ENCODE assay signal across 28 mouse cellular contexts in genomic region chr4:91365276-91365675, GRCm38 (mm10). TPM values are rescaled to one million over a fixed set of nuclear protein-coding genes. Genes with fewer than 3 reads are reported as not detected.
DNase-seq lines count a peak whose midpoint lies in the region; ATAC-seq lines count a peak whose summit lies in the region.
"Had no signal": no experiment of that assay in that cellular context is flagged by ENCODE, and none has a peak within 500 bp of the region (broad histone marks: within the 10 kb centered on the region; RNA-seq: fewer than 3 reads in every experiment).

No protein-coding gene starts in this region.

- no peak overlapping the region for H3K27ac ChIP-seq in hindbrain, embryonic 13.5 days
- H3K27ac ChIP-seq in hindbrain, embryonic 16.5 days (ENCODE audit: low read depth, low read length) = no peak overlapping the region
- no peak overlapping the region for H3K27ac ChIP-seq in midbrain, embryonic 13.5 days
- no peak overlapping the region for H3K27ac ChIP-seq in midbrain, embryonic 10.5 days (replicated peaks)
- H3K27ac ChIP-seq: embryonic facial prominence, embryonic 12.5 days; embryonic facial prominence, embryonic 15.5 days; hindbrain, embryonic 14.5 days; intestine, embryonic 15.5 days had no signal

- H3K36me3 ChIP-seq in hindbrain, embryonic 13.5 days = peaks cover 15% of the 10 kb centered on the region
- no peaks in the 10 kb centered on the region for H3K36me3 ChIP-seq in hindbrain, embryonic 16.5 days (ENCODE audit: control insufficient read depth, insufficient read depth, low read length)
- H3K36me3 ChIP-seq in midbrain, embryonic 13.5 days = peaks cover 16% of the 10 kb centered on the region
- peaks cover 18% of the 10 kb centered on the region for H3K36me3 ChIP-seq in midbrain, embryonic 10.5 days
- H3K36me3 ChIP-seq: embryonic facial prominence, embryonic 12.5 days; embryonic facial prominence, embryonic 15.5 days; intestine, embryonic 15.5 days had no signal

- no peak overlapping the region for H3K9ac ChIP-seq in hindbrain, embryonic 13.5 days
- H3K9ac ChIP-seq in hindbrain, embryonic 16.5 days (ENCODE audit: low read depth, low read length) = no peak overlapping the region
- H3K9ac ChIP-seq in midbrain, embryonic 13.5 days (replicated peaks) = no peak overlapping the region
- H3K9ac ChIP-seq: embryonic facial prominence, embryonic 12.5 days; embryonic facial prominence, embryonic 15.5 days; forebrain, postnatal 0 days; hindbrain, embryonic 14.5 days; intestine, embryonic 15.5 days had no signal

- no peak overlapping the region for H3K4me3 ChIP-seq in hindbrain, embryonic 13.5 days
- H3K4me3 ChIP-seq in hindbrain, embryonic 16.5 days (ENCODE audit: low read length) = no peak overlapping the region
- no peak overlapping the region for H3K4me3 ChIP-seq in midbrain, embryonic 13.5 days (replicated peaks)
- H3K4me3 ChIP-seq in midbrain, embryonic 10.5 days = no peak overlapping the region
- H3K4me3 ChIP-seq: embryonic facial prominence, embryonic 12.5 days; embryonic facial prominence, embryonic 15.5 days; intestine, embryonic 15.5 days had no signal

- ATAC-seq in hindbrain, embryonic 13.5 days (ENCODE audit: low FRiP score) = no peak
- no peak for ATAC-seq in hindbrain, embryonic 16.5 days
- 0 out of 2 replicates have a peak, but pooled peaks have one; percentile 32 for ATAC-seq in midbrain, embryonic 13.5 days
- no peak for ATAC-seq in granulocyte monocyte progenitor cell, adult 5-6 weeks (replicated peaks; ENCODE audit: poor library complexity, severe bottlenecking)
- ATAC-seq: forebrain, embryonic 14.5 days; forebrain, postnatal 0 days; intestine, embryonic 15.5 days had no signal

- no peak for DNase-seq in midbrain, embryonic 10.5 days (ENCODE audit: low spot score)
- peak; percentile 60 for DNase-seq in ES-CJ7 (ENCODE audit: low read depth, low spot score)
- DNase-seq in retina, embryonic 14.5 days (ENCODE audit: low spot score) = peak; percentile 24
- no peak for DNase-seq in lung, postnatal 36 days
- DNase-seq: adrenal gland, adult 2 months; adrenal gland, postnatal 14 days; B cell, adult 2 months; cerebellum, adult 11 months; cerebellum, adult 2 months; cerebellum, adult 9-11 months; cerebellum, postnatal 25 days; forebrain, postnatal 0 days; gastrocnemius, postnatal 10 days; gastrocnemius, postnatal 36 days; heart, adult 11 months had no signal

- H3K4me2 ChIP-seq in hindbrain, embryonic 13.5 days = 0 out of 2 replicates have a peak overlapping the region, but pooled peaks have one; percentile 6
- H3K4me2 ChIP-seq in hindbrain, embryonic 16.5 days (ENCODE audit: low read length) = no peak overlapping the region
- H3K4me2 ChIP-seq in midbrain, embryonic 13.5 days (replicated peaks) = no peak overlapping the region
- H3K4me2 ChIP-seq: embryonic facial prominence, embryonic 12.5 days; embryonic facial prominence, embryonic 15.5 days; heart, embryonic 11.5 days; hindbrain, embryonic 14.5 days; intestine, embryonic 15.5 days had no signal

- no peaks in the 10 kb centered on the region for H3K9me3 ChIP-seq in hindbrain, embryonic 13.5 days
- no peaks in the 10 kb centered on the region for H3K9me3 ChIP-seq in hindbrain, embryonic 16.5 days (ENCODE audit: control insufficient read depth, low read length)
- no peaks in the 10 kb centered on the region for H3K9me3 ChIP-seq in midbrain, embryonic 13.5 days
- no peaks in the 10 kb centered on the region for H3K9me3 ChIP-seq in midbrain, embryonic 10.5 days (replicated peaks)
- H3K9me3 ChIP-seq: embryonic facial prominence, embryonic 12.5 days; embryonic facial prominence, embryonic 15.5 days; intestine, embryonic 15.5 days had no signal

- H3K4me1 ChIP-seq in hindbrain, embryonic 13.5 days (replicated peaks) = peaks cover 48% of the 10 kb centered on the region
- H3K4me1 ChIP-seq in hindbrain, embryonic 16.5 days (ENCODE audit: control insufficient read depth, insufficient read depth, low read depth, low read length) = peaks cover 14% of the 10 kb centered on the region
- peaks cover 57% of the 10 kb centered on the region for H3K4me1 ChIP-seq in midbrain, embryonic 13.5 days (replicated peaks)
- peaks cover 14% of the 10 kb centered on the region; the same call in 1 of the 2 replicates for H3K4me1 ChIP-seq in midbrain, embryonic 10.5 days
- H3K4me1 ChIP-seq: embryonic facial prominence, embryonic 12.5 days; embryonic facial prominence, embryonic 15.5 days; intestine, embryonic 15.5 days had no signal

- WGBS in hindbrain, embryonic 13.5 days = 81% methylated on average over 12 of the region's 12 CpGs
- 74% methylated on average over 12 of the region's 12 CpGs for WGBS in hindbrain, embryonic 16.5 days
- WGBS in midbrain, embryonic 13.5 days = 78% methylated on average over 12 of the region's 12 CpGs
- 82% methylated on average over 12 of the region's 12 CpGs for WGBS in midbrain, embryonic 10.5 days

- no peaks in the 10 kb centered on the region for H3K27me3 ChIP-seq in hindbrain, embryonic 13.5 days
- no peaks in the 10 kb centered on the region for H3K27me3 ChIP-seq in hindbrain, embryonic 16.5 days (replicated peaks; ENCODE audit: control insufficient read depth, insufficient read depth, low read length)
- H3K27me3 ChIP-seq in midbrain, embryonic 13.5 days = no peaks in the 10 kb centered on the region
- H3K27me3 ChIP-seq in midbrain, embryonic 10.5 days (ENCODE audit: low read depth, poor library complexity, severe bottlenecking) = peaks cover 10% of the 10 kb centered on the region
- H3K27me3 ChIP-seq: CH12.LX had no signal

RNA-seq across cellular contexts. Expression of gene Elavl2, which starts 35.3 kb away (rescaled TPM):
- 154 and 159 TPM in 2 replicates for polyA plus RNA-seq in hindbrain, embryonic 13.5 days (2015; fragmentation: Nextera tagmentation; extraction: Ambion mirVana)
- polyA plus RNA-seq in hindbrain, embryonic 16.5 days (2015; fragmentation: Nextera tagmentation; extraction: Ambion mirVana) = 148 and 151 TPM in 2 replicates
- 128 and 135 TPM in 2 replicates for polyA plus RNA-seq in midbrain, embryonic 13.5 days (2015; fragmentation: Nextera tagmentation; extraction: Ambion mirVana)
- 39.7 and 56.0 TPM in 2 replicates for polyA plus RNA-seq in midbrain, embryonic 10.5 days (2016; fragmentation: Nextera tagmentation; extraction: Ambion mirVana)
- not detected in 2 replicates for total RNA-seq in granulocyte monocyte progenitor cell, adult 5-6 weeks (2014; fragmentation: Nextera tagmentation)
- not detected in 2 replicates for total RNA-seq in granulocyte monocyte progenitor cell, adult 5-6 weeks (2017)
- total RNA-seq: CH12.LX; gastrocnemius, adult 18-20 months; hematopoietic stem cell, adult 5-6 weeks had no signal
- polyA plus RNA-seq: adrenal gland, adult 2 months had no signal

Comparison
In these comparisons a context has a peak if more than half of its experiments do, and no peak if none do; other contexts are left out.
1. DNase-seq: peak in ES-CJ7 (single experiment) and retina, embryonic 14.5 days (single experiment); none in midbrain, embryonic 10.5 days (single experiment) and lung, postnatal 36 days (single experiment).